Mouse (Mus musculus) embryonic facial prominence, embryonic 13.5 days (tissue): Measurements from ENCODE around the gene Msh6. TPM values are rescaled to one million over a fixed set of nuclear protein-coding genes. Genes with fewer than 3 reads are reported as not detected.
"Not testable (repeated sequence)": the region's sequence is repeated elsewhere in the genome, so short reads cannot be mapped to it uniquely, and the experiment has no call there.

Experiments used
- ATAC-seq: fragments of 200-750 bp; cut with Nextera tagmentation; 2 replicates; pipeline ENCODE4 v1.8.0; 2017; ENCODE audit warnings: low read depth; ENCODE audit not compliant: insufficient number of reproducible peaks, insufficient read depth, low FRiP score, low TSS enrichment
- H3K27ac ChIP-seq: fragments of 300-500 bp; sonication (generic); 2 replicates; pipeline ENCODE4 v1.5.1; 2015; ENCODE audit warnings: moderate library complexity, mild to moderate bottlenecking, inconsistent platforms
- H3K27me3 ChIP-seq: fragments of 300-500 bp; sonication (generic); 2 replicates; pipeline ENCODE4 v1.6.1; 2015; ENCODE audit warnings: mild to moderate bottlenecking, inconsistent platforms
- H3K36me3 ChIP-seq: fragments of 300-500 bp; sonication (generic); 2 replicates; pipeline ENCODE4 v1.6.1; 2015; ENCODE audit warnings: mild to moderate bottlenecking, inconsistent platforms
- H3K4me1 ChIP-seq: fragments of 300-500 bp; sonication (generic); 2 replicates; pipeline ENCODE4 v1.6.1; 2015; ENCODE audit warnings: inconsistent platforms
- H3K4me2 ChIP-seq: fragments of 300-500 bp; sonication (generic); 2 replicates; pipeline ENCODE4 v1.6.1; 2015; ENCODE audit warnings: moderate library complexity, mild to moderate bottlenecking, inconsistent platforms
- H3K4me3 ChIP-seq: fragments of 300-500 bp; sonication (generic); 2 replicates; pipeline ENCODE4 v1.5.1; 2015; ENCODE audit warnings: mild to moderate bottlenecking, inconsistent platforms
- H3K9ac ChIP-seq: fragments of 300-500 bp; sonication (generic); 2 replicates; pipeline ENCODE4 v1.6.1; 2015; ENCODE audit warnings: mild to moderate bottlenecking, inconsistent platforms
- H3K9me3 ChIP-seq: fragments of 300-500 bp; sonication (generic); 2 replicates; pipeline ENCODE4 v1.6.1; 2016; ENCODE audit warnings: inconsistent platforms
- WGBS: fragments of 180-500 bp; shearing (Covaris S2); methylation state at CpG from one replicate; pipeline ENCODE4 v1.1.7; 2015; ENCODE audit warnings: mixed read lengths; 5-methylcytosine and 5-hydroxymethylcytosine counted together
- polyA plus RNA-seq: library from polyadenylated mRNA; unstranded; fragments of >200 nt; fragmentation: Nextera tagmentation; extraction: Ambion mirVana; gene quantifications from 2 replicates; pipeline ENCODE4 v1.2.1, GENCODE M21; 2015

The Msh6 gene
- polyA plus RNA-seq, 1 experiment from 2014 or later = 55.0 TPM

DNA sequence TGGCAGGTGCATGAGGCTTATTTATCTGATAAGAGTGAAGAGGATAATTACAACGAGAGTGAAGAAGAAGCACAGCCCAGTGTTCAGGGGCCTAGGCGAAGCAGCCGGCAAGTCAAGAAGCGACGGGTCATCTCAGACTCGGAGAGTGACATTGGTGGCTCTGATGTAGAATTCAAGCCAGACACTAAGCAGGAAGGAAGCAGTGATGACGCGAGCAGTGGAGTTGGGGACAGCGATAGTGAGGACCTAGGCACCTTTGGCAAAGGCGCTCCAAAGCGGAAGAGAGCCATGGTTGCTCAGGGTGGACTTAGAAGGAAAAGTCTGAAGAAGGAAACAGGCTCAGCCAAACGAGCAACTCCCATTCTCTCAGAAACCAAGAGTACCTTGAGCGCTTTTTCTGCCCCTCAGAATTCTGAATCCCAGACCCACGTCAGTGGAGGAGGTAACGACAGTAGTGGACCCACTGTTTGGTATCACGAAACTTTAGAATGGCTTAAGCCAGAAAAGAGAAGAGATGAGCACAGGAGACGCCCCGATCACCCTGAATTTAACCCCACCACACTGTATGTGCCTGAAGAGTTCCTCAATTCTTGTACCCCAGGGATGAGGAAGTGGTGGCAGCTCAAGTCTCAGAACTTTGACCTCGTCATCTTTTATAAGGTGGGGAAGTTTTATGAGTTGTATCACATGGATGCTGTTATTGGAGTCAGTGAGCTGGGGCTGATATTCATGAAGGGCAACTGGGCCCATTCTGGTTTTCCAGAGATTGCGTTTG lies 9.8 kb downstream of the Msh6 start:
- H3K4me3 ChIP-seq = no peak overlapping the region
- H3K9me3 ChIP-seq = no peaks in the 10 kb centered on the region
- H3K4me2 ChIP-seq = no peak overlapping the region
- 0 out of 2 replicates have a peak, but pooled peaks cover 5% of the 10 kb centered on the region for H3K4me1 ChIP-seq
- no peak for ATAC-seq
- H3K27me3 ChIP-seq = no peaks in the 10 kb centered on the region
- no peak overlapping the region for H3K27ac ChIP-seq
- 91% methylated on average over 20 of the region's 20 CpGs for WGBS
- H3K36me3 ChIP-seq = peaks cover 88% of the 10 kb centered on the region
- no peak overlapping the region for H3K9ac ChIP-seq

DNA sequence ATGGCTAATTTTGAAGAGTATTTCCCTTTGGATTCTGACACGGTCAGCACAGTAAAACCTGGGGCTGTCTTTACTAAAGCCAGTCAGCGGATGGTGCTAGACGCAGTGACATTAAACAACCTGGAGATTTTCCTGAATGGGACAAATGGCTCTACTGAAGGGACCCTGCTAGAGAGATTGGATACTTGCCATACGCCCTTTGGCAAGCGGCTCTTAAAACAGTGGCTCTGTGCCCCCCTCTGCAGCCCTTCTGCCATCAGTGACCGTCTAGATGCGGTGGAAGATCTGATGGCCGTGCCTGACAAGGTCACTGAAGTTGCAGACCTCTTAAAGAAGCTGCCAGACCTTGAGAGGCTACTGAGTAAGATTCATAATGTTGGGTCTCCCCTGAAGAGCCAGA lies 11.1 kb downstream of the Msh6 start:
- H3K4me1 ChIP-seq = 0 out of 2 replicates have a peak, but pooled peaks cover 5% of the 10 kb centered on the region

DNA sequence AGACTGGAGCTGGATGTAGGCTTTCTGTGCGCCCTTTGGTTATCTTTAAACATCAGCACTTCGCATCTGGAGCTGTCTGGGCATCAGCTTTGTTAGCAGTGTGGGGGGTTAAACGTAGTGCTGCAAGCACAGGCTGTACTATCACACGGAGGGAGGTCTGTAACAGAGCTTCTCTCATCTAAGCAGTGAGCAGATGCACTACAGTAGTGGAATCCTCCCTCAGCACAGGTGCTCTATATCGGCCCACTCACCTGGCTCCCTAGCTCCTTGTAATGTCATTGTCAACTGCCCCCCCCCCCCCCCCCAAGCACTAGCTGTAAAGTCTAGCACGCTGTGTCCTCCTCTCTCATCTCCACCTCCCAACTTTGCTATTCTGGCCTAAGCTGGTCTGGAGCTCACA lies 12.6 kb downstream of the Msh6 start:
- peaks cover 98% of the 10 kb centered on the region for H3K36me3 ChIP-seq
- H3K9ac ChIP-seq = no peak overlapping the region
- 0 out of 2 replicates have a peak, but pooled peaks cover 5% of the 10 kb centered on the region for H3K4me1 ChIP-seq
- 71% methylated on average over 6 of the region's 6 CpGs for WGBS
- no peaks in the 10 kb centered on the region for H3K27me3 ChIP-seq
- H3K27ac ChIP-seq = no peak overlapping the region
- H3K9me3 ChIP-seq = no peaks in the 10 kb centered on the region
- ATAC-seq = no peak
- no peak overlapping the region for H3K4me3 ChIP-seq
- H3K4me2 ChIP-seq = no peak overlapping the region

More for the DNA sequence above, 11.1 kb downstream of the Msh6 start:
- Histone ChIP-seq H3K36me3 (peaks cover 96% of the 10 kb centered on the region), H3K27ac (no peak overlapping the region), H3K9ac (no peak overlapping the region), H3K4me2 (no peak overlapping the region), H3K4me3 (no peak overlapping the region), H3K27me3 (no peaks in the 10 kb centered on the region), H3K9me3 (no peaks in the 10 kb centered on the region)
- WGBS = 92% methylated on average over 8 of the region's 8 CpGs
- no peak for ATAC-seq

DNA sequence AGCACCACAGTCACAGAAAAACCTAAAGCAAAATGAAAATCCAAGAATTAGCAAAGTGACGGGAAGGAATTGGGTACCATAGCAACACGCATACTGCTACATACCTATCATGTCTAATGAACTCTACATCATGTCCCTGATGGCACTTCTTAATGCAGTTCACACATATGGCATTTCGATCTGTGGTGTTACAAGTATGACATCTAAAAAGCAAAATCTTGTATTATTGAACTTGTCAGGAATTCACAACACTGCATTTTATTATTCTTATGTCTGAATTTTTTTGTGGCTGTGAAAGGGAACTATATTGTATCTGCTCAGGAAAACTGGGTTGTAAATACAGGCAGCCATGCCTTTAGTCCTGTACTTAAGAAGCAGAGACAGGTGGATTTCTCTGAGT lies 17.3 kb downstream of the Msh6 start:
- Histone ChIP-seq H3K4me1 (0 out of 2 replicates have a peak, but pooled peaks cover 4% of the 10 kb centered on the region), H3K4me2 (no peak overlapping the region), H3K27me3 (no peaks in the 10 kb centered on the region), H3K9me3 (no peaks in the 10 kb centered on the region), H3K4me3 (no peak overlapping the region), H3K27ac (no peak overlapping the region), H3K36me3 (peaks cover 93% of the 10 kb centered on the region), H3K9ac (no peak overlapping the region)
- WGBS = 82% methylated on average over 3 of the region's 3 CpGs
- no peak for ATAC-seq

DNA sequence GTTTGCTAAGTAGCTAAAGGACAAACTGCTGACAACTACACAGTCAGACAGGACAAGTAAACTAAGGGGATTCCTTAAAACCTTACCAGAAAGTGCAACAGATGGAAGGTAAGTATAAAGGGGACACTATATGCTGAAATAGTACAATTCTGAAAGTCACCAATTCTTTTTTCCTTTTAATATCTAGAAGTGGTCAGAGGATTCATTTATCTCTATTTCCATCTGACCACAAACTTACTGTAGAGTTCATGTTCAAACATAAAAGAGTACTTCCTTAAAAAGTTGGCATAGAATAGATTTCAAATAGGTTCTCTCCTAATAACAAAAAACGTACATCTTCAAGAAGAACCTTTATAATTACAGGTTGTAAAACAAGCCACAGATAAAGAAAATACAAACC lies 18.5 kb downstream of the Msh6 start:
- Histone ChIP-seq H3K4me2 (no peak overlapping the region), H3K27ac (no peak overlapping the region), H3K27me3 (no peaks in the 10 kb centered on the region), H3K4me1 (no peaks in the 10 kb centered on the region), H3K9me3 (no peaks in the 10 kb centered on the region), H3K4me3 (no peak overlapping the region), H3K9ac (no peak overlapping the region), H3K36me3 (peaks cover 89% of the 10 kb centered on the region)
- 81% methylated on average over 1 of the region's 1 CpGs for WGBS
- ATAC-seq = no peak

DNA sequence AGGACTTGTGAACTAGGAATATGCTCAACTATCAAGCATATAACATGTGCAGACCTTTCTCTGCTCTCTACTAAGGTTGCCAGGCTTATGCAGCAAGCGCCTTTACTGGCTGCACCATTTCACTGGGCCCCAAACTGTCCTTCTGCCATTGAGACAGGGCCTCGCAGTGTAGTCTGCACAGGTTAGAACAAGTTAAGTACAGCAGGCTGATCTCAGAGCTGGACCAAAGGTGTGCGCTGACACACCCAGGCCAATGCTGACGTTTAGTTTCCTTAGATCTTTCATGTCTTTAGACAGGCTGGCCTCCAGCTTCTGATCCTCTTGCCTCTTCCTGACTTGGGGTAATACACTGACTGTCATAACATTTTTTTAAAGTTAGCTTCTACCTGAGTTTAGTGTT lies 22.9 kb downstream of the Msh6 start:
- ATAC-seq = no peak
- no peak overlapping the region for H3K27ac ChIP-seq
- WGBS = 75% methylated on average over 4 of the region's 4 CpGs
- no peaks in the 10 kb centered on the region for H3K4me1 ChIP-seq
- no peak overlapping the region for H3K4me2 ChIP-seq
- H3K9ac ChIP-seq = no peak overlapping the region
- no peaks in the 10 kb centered on the region for H3K9me3 ChIP-seq
- no peak overlapping the region for H3K4me3 ChIP-seq
- H3K27me3 ChIP-seq = no peaks in the 10 kb centered on the region
- peaks cover 83% of the 10 kb centered on the region for H3K36me3 ChIP-seq

DNA sequence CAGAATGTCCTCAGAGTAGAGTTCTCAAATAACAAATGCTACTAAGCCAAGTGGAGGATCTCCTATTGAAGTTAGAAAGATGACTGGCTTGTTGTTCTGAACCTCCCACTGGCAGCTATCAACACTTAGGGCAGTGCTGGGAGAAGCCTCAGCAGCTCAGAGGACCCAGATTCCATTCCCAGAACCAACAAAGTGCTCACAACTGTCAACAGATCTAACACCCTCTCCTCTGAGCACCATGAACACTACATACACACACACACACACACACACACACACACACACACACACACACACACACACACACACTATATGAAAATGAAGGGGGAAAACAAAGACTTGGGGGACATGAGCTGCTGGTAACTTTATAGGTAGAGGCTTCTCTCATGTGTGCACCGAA lies 30.0 kb downstream of the Msh6 start:
- 96% methylated on average over 1 of the region's 1 CpGs for WGBS
- no peak for ATAC-seq
- H3K9ac ChIP-seq = no peak overlapping the region
- H3K27me3 ChIP-seq = no peaks in the 10 kb centered on the region
- H3K4me1 ChIP-seq = no peaks in the 10 kb centered on the region
- no peak overlapping the region for H3K4me2 ChIP-seq
- H3K4me3 ChIP-seq = no peak overlapping the region
- no peaks in the 10 kb centered on the region for H3K9me3 ChIP-seq
- no peak overlapping the region for H3K27ac ChIP-seq
- H3K36me3 ChIP-seq = peaks cover 74% of the 10 kb centered on the region

DNA sequence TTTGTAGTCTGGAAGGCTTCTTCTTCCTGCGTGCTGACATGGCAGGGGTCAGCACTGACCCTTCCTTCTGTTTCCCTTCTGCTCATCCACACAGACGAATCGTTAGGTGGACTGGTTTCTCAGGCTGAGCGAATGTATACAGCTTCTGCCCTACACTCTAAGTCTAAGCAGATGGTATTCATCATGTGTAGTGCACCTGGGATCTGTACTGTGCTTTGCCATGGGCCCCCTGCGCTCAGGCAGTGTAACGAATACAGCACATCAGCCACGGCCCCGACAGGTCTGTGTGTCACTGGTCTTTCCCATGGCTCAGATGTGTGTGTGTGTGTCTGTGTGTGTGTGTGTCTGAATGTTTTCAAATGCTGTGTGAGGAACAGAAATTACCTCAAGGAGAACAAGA lies 32.1 kb downstream of the Msh6 start:
- Histone ChIP-seq H3K27me3 (no peaks in the 10 kb centered on the region), H3K9ac (no peak overlapping the region), H3K36me3 (peaks cover 76% of the 10 kb centered on the region), H3K27ac (no peak overlapping the region), H3K4me1 (no peaks in the 10 kb centered on the region), H3K4me2 (no peak overlapping the region), H3K9me3 (no peaks in the 10 kb centered on the region), H3K4me3 (no peak overlapping the region)
- WGBS = 53% methylated on average over 8 of the region's 8 CpGs
- ATAC-seq = no peak

DNA sequence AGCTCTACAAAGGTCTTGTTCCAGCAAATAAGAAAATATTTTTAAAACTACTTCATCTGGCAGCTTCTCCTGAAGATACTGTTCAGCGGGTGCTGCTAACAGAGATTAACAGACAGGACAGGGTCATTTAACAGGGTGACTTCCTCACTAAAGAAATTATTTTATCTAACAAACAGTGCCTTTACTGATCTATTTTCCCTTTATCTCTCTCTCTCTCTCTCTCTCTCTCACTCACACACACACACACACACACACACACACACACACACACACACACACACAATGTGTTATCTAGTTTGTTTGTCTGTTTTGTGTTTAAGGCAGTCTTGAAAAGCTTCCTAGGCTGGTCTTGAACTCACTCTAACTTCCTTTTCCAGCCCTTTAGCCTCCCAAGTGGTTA lies 39.6 kb downstream of the Msh6 start:
- H3K4me2 ChIP-seq = no peak overlapping the region
- peaks cover 57% of the 10 kb centered on the region for H3K36me3 ChIP-seq
- no peaks in the 10 kb centered on the region for H3K27me3 ChIP-seq
- no peak overlapping the region for H3K4me3 ChIP-seq
- H3K4me1 ChIP-seq = peaks cover 11% of the 10 kb centered on the region
- H3K9ac ChIP-seq = no peak overlapping the region
- ATAC-seq = no peak
- no peaks in the 10 kb centered on the region for H3K9me3 ChIP-seq
- no peak overlapping the region for H3K27ac ChIP-seq
- 89% methylated on average over 1 of the region's 1 CpGs for WGBS

DNA sequence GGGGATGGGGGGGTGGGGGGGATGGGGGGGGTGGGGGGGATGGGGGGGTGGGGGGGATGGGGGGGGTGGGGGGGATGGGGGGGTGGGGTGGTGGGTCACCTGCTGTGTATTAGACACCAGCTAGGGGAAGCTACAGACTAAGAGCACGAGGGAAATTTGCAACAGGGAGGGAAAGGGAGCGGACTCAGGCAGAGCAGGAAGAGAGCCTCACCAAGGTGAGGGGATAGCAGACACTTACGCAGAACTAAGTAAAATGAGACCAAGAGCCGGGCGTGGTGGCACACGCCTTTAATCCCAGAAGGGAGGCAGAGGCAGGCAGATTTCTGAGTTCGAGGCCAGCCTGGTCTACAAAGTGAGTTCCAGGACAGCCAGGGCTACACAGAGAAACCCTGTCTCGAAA lies 41.2 kb downstream of the Msh6 start:
- not testable (repeated sequence) for H3K9ac ChIP-seq, H3K27me3 ChIP-seq, H3K4me2 ChIP-seq, H3K4me3 ChIP-seq, H3K27ac ChIP-seq, H3K9me3 ChIP-seq, ATAC-seq
- 91% methylated on average over 8 of the region's 8 CpGs for WGBS
- Histone ChIP-seq H3K4me1 (peaks cover 15% of the 10 kb centered on the region), H3K36me3 (peaks cover 44% of the 10 kb centered on the region)

DNA sequence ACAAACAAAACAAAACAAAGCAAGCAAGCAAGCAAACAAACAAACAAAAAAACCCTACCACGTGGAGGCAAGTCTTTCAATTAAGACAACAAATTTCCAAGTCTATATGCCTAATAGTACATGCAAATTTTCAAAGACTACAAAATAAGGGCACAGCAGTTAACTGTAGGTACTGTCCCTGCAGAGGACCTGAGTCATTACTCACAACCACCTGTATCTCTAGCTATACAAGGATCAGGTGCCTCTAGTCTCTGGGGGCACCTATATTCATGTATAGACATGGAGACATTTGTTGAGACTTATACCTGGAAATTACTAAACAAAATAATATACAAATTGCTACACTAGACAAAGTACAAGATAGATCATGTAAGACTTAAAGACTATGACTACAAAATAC lies 49.1 kb downstream of the Msh6 start:
- ATAC-seq = no peak
- H3K4me1 ChIP-seq = peaks cover 12% of the 10 kb centered on the region
- no peaks in the 10 kb centered on the region for H3K36me3 ChIP-seq
- no peaks in the 10 kb centered on the region for H3K27me3 ChIP-seq
- WGBS = 83% methylated on average over 1 of the region's 1 CpGs
- H3K9me3 ChIP-seq = no peaks in the 10 kb centered on the region
- H3K4me3 ChIP-seq = no peak overlapping the region
- H3K9ac ChIP-seq = no peak overlapping the region
- no peak overlapping the region for H3K27ac ChIP-seq
- no peak overlapping the region for H3K4me2 ChIP-seq

DNA sequence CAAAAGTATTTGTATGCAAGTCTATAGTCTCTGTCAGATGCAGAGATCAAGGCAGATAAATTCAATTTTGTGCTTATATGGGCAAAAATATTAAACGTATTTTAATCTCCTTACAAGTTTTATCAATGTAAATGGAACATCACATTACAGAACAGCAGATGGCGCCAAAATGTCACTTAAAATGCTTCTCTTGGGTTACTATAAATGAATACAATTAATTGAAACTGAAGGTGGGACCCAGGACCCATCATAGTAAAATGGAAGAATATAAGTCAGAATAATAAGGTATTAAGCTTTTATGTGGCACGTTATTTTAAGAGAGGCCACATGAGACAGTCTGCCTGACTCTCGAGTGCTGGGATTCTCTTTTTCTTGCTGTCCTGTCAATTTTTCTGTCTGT lies 50.4 kb downstream of the Msh6 start:
- WGBS = 42% methylated on average over 4 of the region's 4 CpGs
- H3K9ac ChIP-seq = no peak overlapping the region
- 0 out of 2 replicates have a peak, but pooled peaks cover 4% of the 10 kb centered on the region for H3K4me1 ChIP-seq
- no peak overlapping the region for H3K27ac ChIP-seq
- H3K4me2 ChIP-seq = no peak overlapping the region
- no peak for ATAC-seq
- H3K27me3 ChIP-seq = no peaks in the 10 kb centered on the region
- no peaks in the 10 kb centered on the region for H3K9me3 ChIP-seq
- H3K36me3 ChIP-seq = no peaks in the 10 kb centered on the region
- H3K4me3 ChIP-seq = no peak overlapping the region
